Mouse (Mus musculus) 3134 (cell line): ENCODE results near the gene Ift81.
A peak's percentile ranks its signal among the peaks of the same experiment; 100 is the strongest.
"Not testable (repeated sequence)": the region's sequence is repeated elsewhere in the genome, so short reads cannot be mapped to it uniquely, and the experiment has no call there.

Experiments used
- DNase-seq: peaks from one replicate; pipeline ENCODE4 v3.0.0-alpha.2; 2011; ENCODE audit warnings: low spot score; ENCODE audit not compliant: insufficient read length; ENCODE audit errors: extremely low read depth

The Ift81 gene

GRCm38 (mm10) chr5:122613908-122614732 is at the start of gene Ift81:
Gene Ift81 (minus strand): TSS chr5:122614518.
- peak; percentile 89 for DNase-seq

- no peak for DNase-seq
These were observed 48.2 kb upstream of the Ift81 start for GRCm38 (mm10) chr5:122662501-122662900.

- no peak for DNase-seq
These were observed 42.5 kb upstream of the Ift81 start for GRCm38 (mm10) chr5:122656808-122657207.

GRCm38 (mm10) chr5:122654268-122654573 is 39.9 kb upstream of the Ift81 start:
- DNase-seq = no peak

- DNase-seq = no peak
These were observed 39.3 kb upstream of the Ift81 start for GRCm38 (mm10) chr5:122653446-122654267.

GRCm38 (mm10) chr5:122653112-122653445 is 38.8 kb upstream of the Ift81 start:
- no peak for DNase-seq

- DNase-seq = no peak
These were observed 38.2 kb upstream of the Ift81 start for GRCm38 (mm10) chr5:122652506-122652905.

GRCm38 (mm10) chr5:122650100-122650499 is 35.8 kb upstream of the Ift81 start:
- DNase-seq = no peak

- no peak for DNase-seq
These were observed 34.9 kb upstream of the Ift81 start for GRCm38 (mm10) chr5:122649264-122649663.

- not testable (repeated sequence) for DNase-seq
These were observed 33.6 kb upstream of the Ift81 start for GRCm38 (mm10) chr5:122647952-122648374.

- no peak for DNase-seq
These were observed 33.1 kb upstream of the Ift81 start for GRCm38 (mm10) chr5:122647256-122647924.

GRCm38 (mm10) chr5:122646050-122646449 is 31.7 kb upstream of the Ift81 start:
- no peak for DNase-seq

- DNase-seq = no peak
These were observed 31.0 kb upstream of the Ift81 start for GRCm38 (mm10) chr5:122645290-122645689.

GRCm38 (mm10) chr5:122644111-122644607 is 29.8 kb upstream of the Ift81 start:
- DNase-seq = no peak

GRCm38 (mm10) chr5:122643701-122644100 is 29.4 kb upstream of the Ift81 start, which contains the start of gene P2rx7:
Gene P2rx7 (plus strand): TSS chr5:122643911.
- DNase-seq = no peak

GRCm38 (mm10) chr5:122639986-122640385 is 25.7 kb upstream of the Ift81 start:
- no peak for DNase-seq

GRCm38 (mm10) chr5:122639517-122639916 is 25.2 kb upstream of the Ift81 start:
- DNase-seq = no peak

- DNase-seq = no peak
These were observed 24.0 kb upstream of the Ift81 start for GRCm38 (mm10) chr5:122638296-122638695.

GRCm38 (mm10) chr5:122636958-122637357 is 22.6 kb upstream of the Ift81 start:
- peak; percentile 80 for DNase-seq

- peak; percentile 71 for DNase-seq
These were observed 22.0 kb upstream of the Ift81 start for GRCm38 (mm10) chr5:122636308-122636707.

GRCm38 (mm10) chr5:122635228-122635627 is 20.9 kb upstream of the Ift81 start:
- no peak for DNase-seq
